Comparison of ENCODE assay signal across 23 mouse cellular contexts in genomic region chr8:40227262-40227661, GRCm38 (mm10).
DNase-seq lines count a peak whose midpoint lies in the region; ATAC-seq lines count a peak whose summit lies in the region.
"Had no signal": no experiment of that assay in that cellular context is flagged by ENCODE, and none has a peak within 500 bp of the region (broad histone marks: within the 10 kb centered on the region; RNA-seq: fewer than 3 reads in every experiment).

No protein-coding gene starts in this region.

- H3K4me1 ChIP-seq in forebrain, embryonic 13.5 days: no peaks in the 10 kb centered on the region
- no peaks in the 10 kb centered on the region for H3K4me1 ChIP-seq in forebrain, embryonic 12.5 days
- H3K4me1 ChIP-seq: hindbrain, embryonic 12.5 days; limb, embryonic 13.5 days; neural tube, embryonic 12.5 days had no signal

- H3K9ac ChIP-seq in forebrain, embryonic 13.5 days: no peak overlapping the region
- no peak overlapping the region for H3K9ac ChIP-seq in forebrain, embryonic 12.5 days
- H3K9ac ChIP-seq: hindbrain, embryonic 12.5 days; limb, embryonic 13.5 days; liver, embryonic 14.5 days; neural tube, embryonic 12.5 days had no signal

- 67% methylated on average over 1 of the region's 1 CpGs for WGBS in forebrain, embryonic 13.5 days
- 65% methylated on average over 1 of the region's 1 CpGs for WGBS in forebrain, embryonic 12.5 days

- H3K4me3 ChIP-seq in forebrain, embryonic 13.5 days: no peak overlapping the region
- no peak overlapping the region for H3K4me3 ChIP-seq in forebrain, embryonic 12.5 days (replicated peaks)
- H3K4me3 ChIP-seq: hindbrain, embryonic 12.5 days; limb, embryonic 13.5 days; neural tube, embryonic 12.5 days had no signal

- ATAC-seq in forebrain, embryonic 13.5 days: peak; percentile 89
- ATAC-seq in forebrain, embryonic 12.5 days (ENCODE audit: low FRiP score): no peak
- ATAC-seq: CD4-positive, CD25-positive, alpha-beta regulatory T cell, adult 4 months; Patski had no signal

- intact Hi-C loops in left cerebral cortex, postnatal 4 days (cut with DNase I): no loop called here

- no peaks in the 10 kb centered on the region for H3K27me3 ChIP-seq in forebrain, embryonic 13.5 days
- H3K27me3 ChIP-seq in forebrain, embryonic 12.5 days: no peaks in the 10 kb centered on the region
- H3K27me3 ChIP-seq: hindbrain, embryonic 12.5 days; limb, embryonic 13.5 days; neural tube, embryonic 12.5 days had no signal

- H3K36me3 ChIP-seq in forebrain, embryonic 13.5 days (ENCODE audit: poor library complexity, severe bottlenecking): no peaks in the 10 kb centered on the region
- no peaks in the 10 kb centered on the region for H3K36me3 ChIP-seq in forebrain, embryonic 12.5 days (replicated peaks)
- H3K36me3 ChIP-seq: hindbrain, embryonic 12.5 days; limb, embryonic 13.5 days; neural tube, embryonic 12.5 days had no signal

- H3K27ac ChIP-seq in forebrain, embryonic 13.5 days: no peak overlapping the region
- H3K27ac ChIP-seq in forebrain, embryonic 12.5 days: no peak overlapping the region
- H3K27ac ChIP-seq: hindbrain, embryonic 12.5 days; limb, embryonic 13.5 days; liver, embryonic 14.5 days; macrophage; neural tube, embryonic 12.5 days had no signal

- H3K9me3 ChIP-seq in forebrain, embryonic 13.5 days (replicated peaks): no peaks in the 10 kb centered on the region
- H3K9me3 ChIP-seq in forebrain, embryonic 12.5 days: no peaks in the 10 kb centered on the region
- H3K9me3 ChIP-seq: hindbrain, embryonic 12.5 days; limb, embryonic 13.5 days; neural tube, embryonic 12.5 days had no signal

- peak; percentile 5 for DNase-seq in left cerebral cortex, adult 11 months (ENCODE audit: low spot score)
- no peak for DNase-seq in left cerebral cortex, postnatal 4 days
- peak; percentile 20 to 46 for DNase-seq in cerebellum, adult 18-20 months
- DNase-seq in layer of hippocampus, adult 8-10 months (ENCODE audit: low spot score in 2 of 2): peak; percentile 19 to 23
- DNase-seq in heart, adult 11 months: no peak
- no peak for DNase-seq in kidney, adult 8-10 months
- DNase-seq: adrenal gland, adult 8-10 months; gastrocnemius, postnatal 14 days; heart, postnatal 10 days; kidney, adult 18-20 months; kidney, postnatal 10 days; thymus, postnatal 14 days had no signal

- no peak overlapping the region for H3K4me2 ChIP-seq in forebrain, embryonic 13.5 days
- no peak overlapping the region for H3K4me2 ChIP-seq in forebrain, embryonic 12.5 days
- H3K4me2 ChIP-seq: heart, embryonic 11.5 days; hindbrain, embryonic 12.5 days; limb, embryonic 13.5 days; midbrain, embryonic 11.5 days; neural tube, embryonic 12.5 days had no signal

Comparison
In these comparisons a context has a peak if more than half of its experiments do, and no peak if none do; other contexts are left out.
1. DNase-seq: peak in left cerebral cortex, adult 11 months (single experiment), cerebellum, adult 18-20 months (2 of 2) and layer of hippocampus, adult 8-10 months (2 of 2); none in left cerebral cortex, postnatal 4 days (single experiment), heart, adult 11 months (single experiment) and kidney, adult 8-10 months (0 of 2).